Mouse (Mus musculus) thymus, adult 2 months (tissue): Measurements from ENCODE around the gene Gm12216.

Source experiments
- CTCF ChIP-seq: fragments of 200-500 bp; IDR thresholded peaks from 2 replicates; pipeline ENCODE4 v1.5.1; 2012; ENCODE audit warnings: mild to moderate bottlenecking, control low read depth, low read length, moderate library complexity, borderline replicate concordance; ENCODE audit not compliant: control insufficient read depth, poor library complexity, insufficient read depth; ENCODE audit errors: extremely low read depth
- POLR2A ChIP-seq: fragments of 200-500 bp; IDR thresholded peaks from 2 replicates; pipeline ENCODE4 v1.6.1; 2012; ENCODE audit warnings: mild to moderate bottlenecking, low read length, control low read depth, moderate library complexity; ENCODE audit not compliant: control insufficient read depth, poor library complexity, insufficient read depth; ENCODE audit errors: extremely low read depth

- no peak for TF ChIP-seq CTCF
- no peak for TF ChIP-seq POLR2A
These were observed 87.9 kb downstream of the Gm12216 start for GRCm38 (mm10) chr11:53771001-53771744.
